Mouse (Mus musculus): ENCODE results near the gene Klhl32.

- TF ChIP-seq CTCF (IDR thresholded peaks at IDR 0.05; ENCODE audit: borderline replicate concordance, insufficient read depth, low read length) (no peak), POLR2A (IDR thresholded peaks at IDR 0.05; ENCODE audit: low read depth, low read length) (no peak)
Measured at GRCm38 (mm10) chr4:24765469-24765868, 85.5 kb downstream of the Klhl32 start.
